Mouse (Mus musculus): ENCODE data around the gene Nphs1. TPM values are rescaled to one million over a fixed set of nuclear protein-coding genes. Genes with fewer than 3 reads are reported as not detected.

The Nphs1 gene
- polyA plus RNA-seq, 1 experiment from 2014 or later = not detected

DNA sequence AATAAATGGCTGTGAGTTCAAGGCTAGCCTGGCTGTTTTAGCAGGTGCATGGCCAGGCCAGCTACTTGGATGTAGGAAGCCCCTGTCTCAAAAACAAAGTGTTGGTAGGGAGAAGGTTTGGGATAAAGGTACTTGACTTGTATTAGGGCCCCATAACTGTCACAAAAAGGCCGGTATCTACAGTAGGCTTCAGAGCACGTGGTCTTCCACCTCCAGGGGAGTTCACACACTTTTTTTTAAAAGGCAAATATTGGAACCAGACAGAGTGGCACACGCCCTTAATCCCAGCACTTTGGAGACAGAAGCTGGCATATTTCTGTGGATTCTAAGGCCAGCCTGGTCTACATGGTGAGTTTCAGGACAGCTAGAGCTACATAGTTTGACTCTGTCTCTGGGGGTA lies 37.4 kb upstream of the Nphs1 start:
- H3K4me1 ChIP-seq (ENCODE audit: control insufficient read depth, insufficient read depth, low read length) = peaks cover 5% of the 10 kb centered on the region; the same call in 1 of the 2 replicates
- 77% methylated on average over 3 of the region's 3 CpGs for WGBS
- no peak overlapping the region for H3K4me2 ChIP-seq (replicated peaks; ENCODE audit: low read depth, low read length)
- H3K27me3 ChIP-seq (ENCODE audit: control insufficient read depth, insufficient read depth, low read length) = no peaks in the 10 kb centered on the region
- no peak overlapping the region for H3K27ac ChIP-seq (ENCODE audit: low read length)
- ATAC-seq (ENCODE audit: insufficient number of reproducible peaks, insufficient read depth, low FRiP score, low read depth) = no peak
- H3K36me3 ChIP-seq (ENCODE audit: control insufficient read depth, insufficient read depth, low read length) = no peaks in the 10 kb centered on the region
- no peak overlapping the region for H3K4me3 ChIP-seq (ENCODE audit: low read depth, low read length)
- H3K9ac ChIP-seq (replicated peaks; ENCODE audit: low read depth, low read length) = no peak overlapping the region
- H3K9me3 ChIP-seq (ENCODE audit: control insufficient read depth, low read depth, low read length) = no peaks in the 10 kb centered on the region

DNA sequence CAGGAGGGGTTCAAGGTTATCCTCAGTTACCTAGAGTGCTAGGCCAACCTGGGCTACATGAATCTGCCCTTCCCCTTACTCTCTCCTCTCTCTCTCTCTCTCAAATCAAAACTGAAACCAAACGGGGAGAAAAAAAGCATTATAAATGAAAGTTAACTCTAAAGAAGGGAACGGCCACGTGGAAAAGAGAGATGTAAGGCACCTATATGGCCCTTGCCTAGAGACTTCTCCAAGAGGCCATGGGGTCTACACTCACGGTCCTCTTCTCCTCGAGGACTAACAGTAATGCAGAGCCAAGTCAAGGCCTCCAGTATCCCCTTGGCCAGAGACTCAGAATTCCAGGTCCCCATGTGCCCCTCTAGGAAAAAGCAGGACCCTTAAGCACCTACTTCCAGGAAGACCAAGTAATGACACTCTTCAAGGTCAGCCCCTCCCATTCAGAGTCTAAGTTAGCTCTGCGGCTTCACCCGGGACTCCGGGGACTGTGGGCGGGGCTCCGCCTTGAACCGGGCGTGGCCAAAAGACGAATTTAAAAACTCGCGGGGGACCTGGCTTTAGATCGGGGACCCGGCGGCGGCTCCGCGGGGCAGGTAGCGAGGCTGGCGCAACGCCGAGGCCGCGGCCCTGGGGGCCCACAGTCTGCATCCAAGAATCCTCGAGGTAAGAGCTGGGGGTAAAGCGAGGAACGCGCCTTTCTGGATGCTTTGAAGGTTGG lies 36.8 kb upstream of the Nphs1 start, which contains the start of gene Nfkbid:
Gene Nfkbid (plus strand): TSS at position 558 of the 715 bp plus-strand sequence.
- peak; percentile 33; the same call in 1 of the 2 replicates for ATAC-seq (ENCODE audit: insufficient number of reproducible peaks, insufficient read depth, low FRiP score, low read depth)
- peak within 1 kb of the TSS; percentile 96 for H3K4me2 ChIP-seq (replicated peaks; ENCODE audit: low read depth, low read length)
- 10% methylated on average over 31 of the region's 31 CpGs for WGBS

GRCm38 (mm10) chr7:30421890-30422435 lies 36.2 kb upstream of the Nphs1 start:
- H3K27me3 ChIP-seq (ENCODE audit: control insufficient read depth, insufficient read depth, low read length) = no peaks in the 10 kb centered on the region
- peak overlapping the region; percentile 51 for H3K4me3 ChIP-seq (ENCODE audit: low read depth, low read length)
- no peak overlapping the region for H3K27ac ChIP-seq (ENCODE audit: low read length)
- no peaks in the 10 kb centered on the region for H3K9me3 ChIP-seq (ENCODE audit: control insufficient read depth, low read depth, low read length)
- ATAC-seq (ENCODE audit: insufficient number of reproducible peaks, insufficient read depth, low FRiP score, low read depth) = peak; percentile 77
- H3K4me2 ChIP-seq (replicated peaks; ENCODE audit: low read depth, low read length) = peak overlapping the region; percentile 96
- H3K9ac ChIP-seq (replicated peaks; ENCODE audit: low read depth, low read length) = peak overlapping the region; percentile 23
- no peaks in the 10 kb centered on the region for H3K36me3 ChIP-seq (ENCODE audit: control insufficient read depth, insufficient read depth, low read length)
- H3K4me1 ChIP-seq (ENCODE audit: control insufficient read depth, insufficient read depth, low read length) = peaks cover 5% of the 10 kb centered on the region; the same call in 1 of the 2 replicates
- under 1% methylated on average over 45 of the region's 45 CpGs for WGBS

More for the DNA sequence above, 36.8 kb upstream of the Nphs1 start, which contains the start of gene Nfkbid:
- no peaks in the 10 kb centered on the region for H3K9me3 ChIP-seq (ENCODE audit: control insufficient read depth, low read depth, low read length)
- peak within 1 kb of the TSS; percentile 38 for H3K9ac ChIP-seq (replicated peaks; ENCODE audit: low read depth, low read length)
- H3K4me3 ChIP-seq (ENCODE audit: low read depth, low read length) = peak within 1 kb of the TSS; percentile 51
- H3K27me3 ChIP-seq (ENCODE audit: control insufficient read depth, insufficient read depth, low read length) = no peaks in the 10 kb centered on the region
- peaks cover 5% of the 10 kb centered on the region; the same call in 1 of the 2 replicates for H3K4me1 ChIP-seq (ENCODE audit: control insufficient read depth, insufficient read depth, low read length)
- H3K27ac ChIP-seq (ENCODE audit: low read length) = peak within 1 kb of the TSS; percentile 58; the same call in 1 of the 2 replicates
- H3K36me3 ChIP-seq (ENCODE audit: control insufficient read depth, insufficient read depth, low read length) = no peaks in the 10 kb centered on the region

DNA sequence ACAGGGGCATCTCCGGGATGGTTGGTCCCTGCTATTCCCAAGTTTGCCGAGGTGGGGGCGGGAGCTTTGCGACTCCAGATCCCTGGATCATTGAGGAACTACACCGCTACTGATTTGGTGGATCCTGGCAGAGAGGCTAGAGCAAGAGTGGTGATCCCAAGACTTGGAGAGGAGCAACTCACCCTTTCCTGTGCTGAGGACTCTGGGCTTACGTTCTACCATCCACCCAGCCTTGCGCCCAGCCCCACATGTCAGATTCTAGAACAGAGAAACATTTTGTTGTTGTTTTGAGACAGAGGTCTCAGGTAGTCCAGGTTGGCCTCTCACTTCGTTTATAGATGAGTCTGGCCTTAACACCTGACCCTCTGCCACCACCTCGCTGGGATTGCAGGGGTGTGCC lies 35.6 kb upstream of the Nphs1 start:
- no peaks in the 10 kb centered on the region for H3K36me3 ChIP-seq (ENCODE audit: control insufficient read depth, insufficient read depth, low read length)
- H3K27me3 ChIP-seq (ENCODE audit: control insufficient read depth, insufficient read depth, low read length) = no peaks in the 10 kb centered on the region
- H3K9ac ChIP-seq (replicated peaks; ENCODE audit: low read depth, low read length) = 0 out of 2 replicates have a peak overlapping the region, but pooled peaks have one; percentile 38
- WGBS = 7% methylated on average over 9 of the region's 9 CpGs
- H3K9me3 ChIP-seq (ENCODE audit: control insufficient read depth, low read depth, low read length) = no peaks in the 10 kb centered on the region
- H3K27ac ChIP-seq (ENCODE audit: low read length) = peak overlapping the region; percentile 58; the same call in 1 of the 2 replicates
- ATAC-seq (ENCODE audit: insufficient number of reproducible peaks, insufficient read depth, low FRiP score, low read depth) = 0 out of 2 replicates have a peak, but pooled peaks have one; percentile 4
- peak overlapping the region; percentile 96 for H3K4me2 ChIP-seq (replicated peaks; ENCODE audit: low read depth, low read length)
- peak overlapping the region; percentile 51 for H3K4me3 ChIP-seq (ENCODE audit: low read depth, low read length)
- H3K4me1 ChIP-seq (ENCODE audit: control insufficient read depth, insufficient read depth, low read length) = peaks cover 5% of the 10 kb centered on the region; the same call in 1 of the 2 replicates

- WGBS = 38% methylated on average over 23 of the region's 23 CpGs
- H3K36me3 ChIP-seq (ENCODE audit: control insufficient read depth, insufficient read depth, low read length) = no peaks in the 10 kb centered on the region
- no peak overlapping the region; the same call in 1 of the 2 replicates for H3K27ac ChIP-seq (ENCODE audit: low read length)
- H3K9me3 ChIP-seq (ENCODE audit: control insufficient read depth, low read depth, low read length) = no peaks in the 10 kb centered on the region
- H3K27me3 ChIP-seq (ENCODE audit: control insufficient read depth, insufficient read depth, low read length) = no peaks in the 10 kb centered on the region
- H3K4me2 ChIP-seq (replicated peaks; ENCODE audit: low read depth, low read length) = peak overlapping the region; percentile 96
- ATAC-seq (ENCODE audit: insufficient number of reproducible peaks, insufficient read depth, low FRiP score, low read depth) = no peak
- H3K4me3 ChIP-seq (ENCODE audit: low read depth, low read length) = peak overlapping the region; percentile 51
- H3K9ac ChIP-seq (replicated peaks; ENCODE audit: low read depth, low read length) = peak overlapping the region; percentile 25; the same call in 1 of the 2 replicates
- H3K4me1 ChIP-seq (ENCODE audit: control insufficient read depth, insufficient read depth, low read length) = peaks cover 5% of the 10 kb centered on the region; the same call in 1 of the 2 replicates
Measured at GRCm38 (mm10) chr7:30423071-30423641, 35.0 kb upstream of the Nphs1 start.

DNA sequence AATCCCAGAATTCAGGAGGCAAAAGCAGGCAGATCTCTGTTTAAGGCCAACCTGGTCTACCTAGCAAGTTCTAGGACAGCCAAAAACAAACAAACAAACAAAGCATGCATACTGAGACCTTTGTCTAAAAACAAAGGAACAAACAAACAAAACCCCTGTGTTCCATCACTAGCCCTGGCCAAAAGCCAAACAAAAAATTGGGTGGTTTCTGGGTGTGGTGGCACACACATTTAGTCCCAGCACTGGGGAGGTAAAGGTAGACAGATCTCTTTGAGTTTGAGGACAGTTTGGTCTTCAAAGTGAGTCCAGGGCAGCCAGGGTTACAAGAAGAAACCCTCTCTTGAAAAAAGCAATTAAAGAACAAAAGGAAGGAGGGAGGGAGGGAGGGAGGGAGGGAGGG lies 28.8 kb upstream of the Nphs1 start:
- Histone ChIP-seq H3K9me3 (ENCODE audit: control insufficient read depth, low read depth, low read length) (no peaks in the 10 kb centered on the region), H3K4me1 (ENCODE audit: control insufficient read depth, insufficient read depth, low read length) (no peaks in the 10 kb centered on the region), H3K27me3 (ENCODE audit: control insufficient read depth, insufficient read depth, low read length) (no peaks in the 10 kb centered on the region), H3K36me3 (ENCODE audit: control insufficient read depth, insufficient read depth, low read length) (no peaks in the 10 kb centered on the region), H3K9ac (replicated peaks; ENCODE audit: low read depth, low read length) (no peak overlapping the region), H3K27ac (ENCODE audit: low read length) (no peak overlapping the region), H3K4me2 (replicated peaks; ENCODE audit: low read depth, low read length) (no peak overlapping the region), H3K4me3 (ENCODE audit: low read depth, low read length) (no peak overlapping the region)
- no peak for ATAC-seq (ENCODE audit: insufficient number of reproducible peaks, insufficient read depth, low FRiP score, low read depth)

DNA sequence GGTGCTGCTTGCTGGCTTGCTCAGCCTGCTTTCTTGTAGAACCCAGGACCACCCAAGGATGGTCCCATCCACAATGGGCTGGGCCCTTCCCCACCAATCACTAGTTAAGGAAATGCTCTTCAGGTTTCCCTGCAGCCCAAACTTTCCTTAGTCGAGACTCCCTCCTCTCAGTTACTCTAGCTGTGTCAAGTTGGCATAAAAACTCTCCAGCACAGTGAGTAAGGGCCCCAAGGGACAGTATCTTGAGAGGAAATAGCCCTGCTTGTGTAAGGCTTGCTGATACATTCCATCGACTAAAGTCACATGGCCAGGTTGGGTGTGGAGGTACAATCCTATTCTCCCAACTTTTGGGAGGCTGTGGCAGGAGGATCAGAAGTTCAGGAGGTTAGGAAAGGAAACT lies 27.9 kb upstream of the Nphs1 start:
- no peaks in the 10 kb centered on the region for H3K27me3 ChIP-seq (ENCODE audit: control insufficient read depth, insufficient read depth, low read length)
- H3K9ac ChIP-seq (replicated peaks; ENCODE audit: low read depth, low read length) = no peak overlapping the region
- no peaks in the 10 kb centered on the region for H3K36me3 ChIP-seq (ENCODE audit: control insufficient read depth, insufficient read depth, low read length)
- H3K4me3 ChIP-seq (ENCODE audit: low read depth, low read length) = no peak overlapping the region
- H3K4me2 ChIP-seq (replicated peaks; ENCODE audit: low read depth, low read length) = no peak overlapping the region
- H3K9me3 ChIP-seq (ENCODE audit: control insufficient read depth, low read depth, low read length) = no peaks in the 10 kb centered on the region
- no peak for ATAC-seq (ENCODE audit: insufficient number of reproducible peaks, insufficient read depth, low FRiP score, low read depth)
- H3K4me1 ChIP-seq (ENCODE audit: control insufficient read depth, insufficient read depth, low read length) = no peaks in the 10 kb centered on the region
- H3K27ac ChIP-seq (ENCODE audit: low read length) = no peak overlapping the region
- 41% methylated on average over 2 of the region's 2 CpGs for WGBS

- no peak overlapping the region for H3K4me2 ChIP-seq (replicated peaks; ENCODE audit: low read depth, low read length)
- no peaks in the 10 kb centered on the region for H3K9me3 ChIP-seq (ENCODE audit: control insufficient read depth, low read depth, low read length)
- no peak overlapping the region for H3K9ac ChIP-seq (replicated peaks; ENCODE audit: low read depth, low read length)
- no peak for ATAC-seq (ENCODE audit: insufficient number of reproducible peaks, insufficient read depth, low FRiP score, low read depth)
- H3K27me3 ChIP-seq (ENCODE audit: control insufficient read depth, insufficient read depth, low read length) = no peaks in the 10 kb centered on the region
- no peaks in the 10 kb centered on the region for H3K36me3 ChIP-seq (ENCODE audit: control insufficient read depth, insufficient read depth, low read length)
- 10% methylated on average over 3 of the region's 3 CpGs for WGBS
- H3K4me1 ChIP-seq (ENCODE audit: control insufficient read depth, insufficient read depth, low read length) = no peaks in the 10 kb centered on the region
- no peak overlapping the region for H3K4me3 ChIP-seq (ENCODE audit: low read depth, low read length)
- no peak overlapping the region for H3K27ac ChIP-seq (ENCODE audit: low read length)
Measured at GRCm38 (mm10) chr7:30431793-30432192, 26.3 kb upstream of the Nphs1 start.

Data from stomach, embryonic 14.5 days (tissue).